Mouse (Mus musculus) kidney, embryonic 16.5 days (tissue): ENCODE measurements around the gene E2f3. TPM values are rescaled to one million over a fixed set of nuclear protein-coding genes. Genes with fewer than 3 reads are reported as not detected.
A peak's percentile ranks its signal among the peaks of the same experiment; 100 is the strongest.

Experiments used
- ATAC-seq: fragments of 200-750 bp; cut with Nextera tagmentation; 2 replicates; pipeline ENCODE4 v1.8.0; 2017; ENCODE audit warnings: moderate TSS enrichment; ENCODE audit not compliant: low FRiP score, low TSS enrichment
- H3K27ac ChIP-seq: fragments of 300-500 bp; sonication (generic); 2 replicates; pipeline ENCODE4 v1.5.1; 2014; ENCODE audit warnings: low read length
- H3K27me3 ChIP-seq: fragments of 300-500 bp; sonication (generic); 2 replicates; pipeline ENCODE4 v1.6.1; 2014; ENCODE audit warnings: low read length, control low read depth, mixed read lengths; ENCODE audit not compliant: insufficient read depth
- H3K36me3 ChIP-seq: fragments of 300-500 bp; sonication (generic); 2 replicates; pipeline ENCODE4 v1.6.1; 2014; ENCODE audit warnings: low read length, control low read depth, mixed read lengths; ENCODE audit not compliant: insufficient read depth
- H3K4me1 ChIP-seq: fragments of 300-500 bp; sonication (generic); 2 replicates; pipeline ENCODE4 v1.6.1; 2014; ENCODE audit warnings: low read length, control low read depth, mixed read lengths; ENCODE audit not compliant: insufficient read depth
- H3K4me2 ChIP-seq: fragments of 300-500 bp; sonication (generic); replicated peaks from 2 replicates; pipeline ENCODE4 v1.6.1; 2014; ENCODE audit warnings: low read depth, low read length
- H3K4me3 ChIP-seq: fragments of 300-500 bp; sonication (generic); 2 replicates; pipeline ENCODE4 v1.5.1; 2014; ENCODE audit warnings: mild to moderate bottlenecking, low read length
- H3K9ac ChIP-seq: fragments of 300-500 bp; sonication (generic); replicated peaks from 2 replicates; pipeline ENCODE4 v1.6.1; 2014; ENCODE audit warnings: low read length
- H3K9me3 ChIP-seq: fragments of 300-500 bp; sonication (generic); 2 replicates; pipeline ENCODE4 v1.6.1; 2016; ENCODE audit warnings: low read length, control low read depth
- WGBS: fragments of 180-500 bp; shearing (Covaris S2); extraction: QIAGEN DNeasy Blood & Tissue Kit; methylation state at CpG from one replicate; pipeline ENCODE4 v1.1.7; 2014; 5-methylcytosine and 5-hydroxymethylcytosine counted together
- polyA plus RNA-seq: library from polyadenylated mRNA; unstranded; fragments of >200 nt; fragmentation: Nextera tagmentation; extraction: Ambion mirVana; gene quantifications from 2 replicates; pipeline ENCODE4 v1.2.1, GENCODE M21; 2015

E2f3 gene
- polyA plus RNA-seq, 1 experiment from 2014 or later, result 14.6 TPM

- H3K36me3 ChIP-seq, result 0 out of 2 replicates have a peak, but pooled peaks cover under 1% of the 10 kb centered on the region
- H3K27me3 ChIP-seq, result no peaks in the 10 kb centered on the region
- peaks cover 47% of the 10 kb centered on the region for H3K4me1 ChIP-seq
- H3K4me2 ChIP-seq, result peak overlapping the region; percentile 81
- peak overlapping the region; percentile 99 for H3K9ac ChIP-seq
- no peak for ATAC-seq
- 12% methylated on average over 6 of the region's 6 CpGs for WGBS
- peak overlapping the region; percentile 97 for H3K4me3 ChIP-seq
- H3K9me3 ChIP-seq, result no peaks in the 10 kb centered on the region
- H3K27ac ChIP-seq, result peak overlapping the region; percentile 95
Measured at GRCm38 (mm10) chr13:29983037-29983436, 2.8 kb downstream of the E2f3 start.

GRCm38 (mm10) chr13:29982400-29982799 lies 3.5 kb downstream of the E2f3 start:
- H3K36me3 ChIP-seq, result peaks cover 7% of the 10 kb centered on the region
- H3K9me3 ChIP-seq, result no peaks in the 10 kb centered on the region
- H3K9ac ChIP-seq, result peak overlapping the region; percentile 25; the same call in 1 of the 2 replicates
- no peaks in the 10 kb centered on the region for H3K27me3 ChIP-seq
- no peak for ATAC-seq
- H3K4me2 ChIP-seq, result 0 out of 2 replicates have a peak overlapping the region, but pooled peaks have one; percentile 8
- no peak overlapping the region for H3K27ac ChIP-seq
- no peak overlapping the region for H3K4me3 ChIP-seq
- 37% methylated on average over 3 of the region's 3 CpGs for WGBS
- H3K4me1 ChIP-seq, result peaks cover 45% of the 10 kb centered on the region

GRCm38 (mm10) chr13:29979140-29979564 lies 6.7 kb downstream of the E2f3 start:
- H3K4me2 ChIP-seq, result no peak overlapping the region

GRCm38 (mm10) chr13:29977358-29977757 lies 8.5 kb downstream of the E2f3 start:
- WGBS, result 89% methylated on average over 11 of the region's 11 CpGs
- Histone ChIP-seq H3K4me1 (peaks cover 30% of the 10 kb centered on the region), H3K27me3 (no peaks in the 10 kb centered on the region), H3K36me3 (peaks cover 10% of the 10 kb centered on the region), H3K4me3 (no peak overlapping the region), H3K4me2 (no peak overlapping the region), H3K9me3 (no peaks in the 10 kb centered on the region), H3K27ac (no peak overlapping the region), H3K9ac (no peak overlapping the region)
- ATAC-seq, result no peak

More at GRCm38 (mm10) chr13:29979140-29979564, 6.7 kb downstream of the E2f3 start:
- no peaks in the 10 kb centered on the region for H3K27me3 ChIP-seq
- WGBS, result 41% methylated on average over 7 of the region's 7 CpGs
- H3K36me3 ChIP-seq, result peaks cover 10% of the 10 kb centered on the region
- H3K9me3 ChIP-seq, result no peaks in the 10 kb centered on the region
- no peak for ATAC-seq
- H3K4me3 ChIP-seq, result no peak overlapping the region
- H3K9ac ChIP-seq, result no peak overlapping the region
- H3K4me1 ChIP-seq, result peaks cover 37% of the 10 kb centered on the region
- no peak overlapping the region for H3K27ac ChIP-seq

GRCm38 (mm10) chr13:29974066-29974465 lies 11.8 kb downstream of the E2f3 start:
- H3K4me3 ChIP-seq, result no peak overlapping the region
- no peak overlapping the region for H3K9ac ChIP-seq
- no peaks in the 10 kb centered on the region for H3K4me1 ChIP-seq
- no peak overlapping the region for H3K4me2 ChIP-seq
- no peaks in the 10 kb centered on the region for H3K27me3 ChIP-seq
- no peak for ATAC-seq
- H3K36me3 ChIP-seq, result peaks cover 10% of the 10 kb centered on the region
- no peak overlapping the region for H3K27ac ChIP-seq
- no peaks in the 10 kb centered on the region for H3K9me3 ChIP-seq
- WGBS, result 91% methylated on average over 5 of the region's 5 CpGs

GRCm38 (mm10) chr13:29973610-29974009 lies 12.3 kb downstream of the E2f3 start:
- Histone ChIP-seq H3K4me3 (no peak overlapping the region), H3K4me2 (no peak overlapping the region), H3K9ac (no peak overlapping the region), H3K4me1 (no peaks in the 10 kb centered on the region), H3K27ac (no peak overlapping the region), H3K27me3 (no peaks in the 10 kb centered on the region), H3K9me3 (no peaks in the 10 kb centered on the region), H3K36me3 (peaks cover 12% of the 10 kb centered on the region)
- 92% methylated on average over 6 of the region's 6 CpGs for WGBS
- no peak for ATAC-seq

GRCm38 (mm10) chr13:29970333-29970732 lies 15.5 kb downstream of the E2f3 start:
- H3K27me3 ChIP-seq, result no peaks in the 10 kb centered on the region
- H3K27ac ChIP-seq, result no peak overlapping the region
- no peaks in the 10 kb centered on the region for H3K4me1 ChIP-seq
- no peak overlapping the region for H3K4me2 ChIP-seq
- H3K36me3 ChIP-seq, result peaks cover 9% of the 10 kb centered on the region
- no peak overlapping the region for H3K9ac ChIP-seq
- ATAC-seq, result no peak
- no peaks in the 10 kb centered on the region for H3K9me3 ChIP-seq
- H3K4me3 ChIP-seq, result no peak overlapping the region
- 93% methylated on average over 7 of the region's 7 CpGs for WGBS

- H3K4me2 ChIP-seq, result no peak overlapping the region
- H3K36me3 ChIP-seq, result peaks cover 12% of the 10 kb centered on the region
- no peak for ATAC-seq
- H3K27ac ChIP-seq, result no peak overlapping the region
- no peak overlapping the region for H3K4me3 ChIP-seq
- 87% methylated on average over 7 of the region's 7 CpGs for WGBS
- H3K9ac ChIP-seq, result no peak overlapping the region
- no peaks in the 10 kb centered on the region for H3K27me3 ChIP-seq
- no peaks in the 10 kb centered on the region for H3K4me1 ChIP-seq
- H3K9me3 ChIP-seq, result no peaks in the 10 kb centered on the region
Measured at GRCm38 (mm10) chr13:29968636-29969035, 17.2 kb downstream of the E2f3 start.

- Histone ChIP-seq H3K9ac (no peak overlapping the region), H3K27ac (no peak overlapping the region), H3K27me3 (no peaks in the 10 kb centered on the region), H3K36me3 (peaks cover 14% of the 10 kb centered on the region), H3K4me3 (no peak overlapping the region), H3K9me3 (no peaks in the 10 kb centered on the region), H3K4me1 (no peaks in the 10 kb centered on the region), H3K4me2 (no peak overlapping the region)
- ATAC-seq, result no peak
- WGBS, result 89% methylated on average over 5 of the region's 5 CpGs
Measured at GRCm38 (mm10) chr13:29967367-29967766, 18.5 kb downstream of the E2f3 start.

- Histone ChIP-seq H3K36me3 (peaks cover 14% of the 10 kb centered on the region), H3K4me3 (no peak overlapping the region), H3K9ac (no peak overlapping the region), H3K27ac (no peak overlapping the region), H3K9me3 (no peaks in the 10 kb centered on the region), H3K4me1 (no peaks in the 10 kb centered on the region), H3K4me2 (no peak overlapping the region), H3K27me3 (no peaks in the 10 kb centered on the region)
- WGBS, result over 99% methylated on average over 8 of the region's 8 CpGs
- ATAC-seq, result no peak
Measured at GRCm38 (mm10) chr13:29966966-29967365, 18.9 kb downstream of the E2f3 start.
